Mouse (Mus musculus) B cell, adult (primary cell): Measurements from ENCODE around the gene Lrrc75a. TPM values are rescaled to one million over a fixed set of nuclear protein-coding genes. Genes with fewer than 3 reads are reported as not detected.

Source experiments
- total RNA-seq: library from RNA; stranded (reverse); gene quantifications from 4 replicates; pipeline ENCODE4 v1.2.4, GENCODE M21; 2023; ENCODE audit not compliant: inconsistent age

Lrrc75a gene
- total RNA-seq: 3.7 to 8.2 TPM (median 5.9 TPM) in 4 replicates

GRCm38 (mm10) chr11:62647661-62648590 lies at the start of gene Lrrc75a:
Lrrc75a (minus strand) TSS chr11:62648523.

DNA sequence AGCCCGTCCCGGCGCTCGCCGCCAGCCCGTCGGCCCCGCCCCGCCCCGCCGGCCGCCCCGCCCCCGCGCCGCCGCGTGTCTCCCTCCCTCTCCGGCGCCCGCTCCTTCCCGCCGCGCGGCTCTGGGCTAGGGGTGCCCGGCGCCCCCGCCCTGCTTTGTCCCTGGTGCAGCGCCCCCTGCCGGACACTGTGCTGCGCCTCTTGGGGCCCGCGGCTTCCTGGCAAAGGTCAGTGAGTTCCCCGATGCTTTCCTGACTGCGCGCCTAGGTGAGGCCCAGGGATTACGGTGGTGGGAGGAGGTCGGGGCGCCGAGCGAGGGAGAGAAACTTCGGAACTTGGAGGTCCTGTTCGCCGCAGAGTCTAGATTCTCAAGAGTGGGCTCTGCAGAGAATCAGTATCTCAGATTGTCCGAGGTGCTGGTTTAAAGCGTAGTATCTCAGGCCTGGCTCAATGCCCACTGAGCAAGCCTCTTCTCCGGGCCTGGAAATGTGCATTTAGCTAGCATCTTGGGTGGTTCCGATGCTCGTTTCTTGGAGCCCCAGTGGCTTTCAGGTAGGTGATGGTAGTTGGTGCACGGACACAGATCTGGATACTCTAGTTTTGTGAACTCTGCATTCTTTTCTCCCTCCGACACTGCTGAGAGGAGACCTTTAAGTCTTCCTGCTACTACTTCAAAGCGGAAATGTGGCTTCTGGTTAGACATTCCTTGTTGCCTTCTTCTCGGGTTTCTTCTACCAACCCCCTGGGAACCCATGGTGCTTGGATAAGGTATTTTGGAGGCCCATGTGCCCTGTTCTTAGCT lies 468 bp upstream of the Lrrc75a start, which contains the start of gene Mmgt2:
Gene Mmgt2 (plus strand): TSS at position 74 of the 801 bp plus-strand sequence.

GRCm38 (mm10) chr11:62573959-62574702 lies 74.2 kb downstream of the Lrrc75a start, which contains the start of gene Trpv2:
Trpv2 (plus strand) TSS chr11:62574486.

Other genes starting within 250 kb of the Lrrc75a start
- 6.5 to 10.3 TPM (median 7.4 TPM) in 4 replicates for gene Pigl, start 190.1 kb downstream of the Lrrc75a start, total RNA-seq
- gene Ncor1, start 190.0 kb downstream of the Lrrc75a start, total RNA-seq: 287 to 342 TPM (median 318 TPM) in 4 replicates
- gene Cenpv, start 109.3 kb downstream of the Lrrc75a start, total RNA-seq: 0.81 to 4.4 TPM (median 2.4 TPM) in 4 replicates
- 1,224 to 1,294 TPM (median 1,261 TPM) in 4 replicates for gene Ubb, start 97.4 kb downstream of the Lrrc75a start, total RNA-seq
- gene Trpv2, start 74.0 kb downstream of the Lrrc75a start, total RNA-seq: 44.5 to 51.4 TPM (median 46.3 TPM) in 4 replicates
- 21.1 to 28.3 TPM (median 27.1 TPM) in 4 replicates for gene Mmgt2, start 141 bp upstream of the Lrrc75a start, total RNA-seq
- gene Zfp287, start 83.4 kb upstream of the Lrrc75a start, total RNA-seq: 4.6 to 9.0 TPM (median 5.8 TPM) in 4 replicates
- gene Gm10428, start 104.6 kb upstream of the Lrrc75a start, total RNA-seq: not detected in 4 replicates
- 0.81 to 1.9 TPM (median 1.3 TPM) in 4 replicates for gene Zfp286, start 140.9 kb upstream of the Lrrc75a start, total RNA-seq
- gene Trim16, start 171.7 kb upstream of the Lrrc75a start, total RNA-seq: 1.1 to 2.2 TPM (median 2.0 TPM) in 4 replicates
- 6.9 to 7.6 TPM (median 7.2 TPM) in 4 replicates for gene Fbxw10, start 198.5 kb upstream of the Lrrc75a start, total RNA-seq
- gene Tvp23b, start 230.9 kb upstream of the Lrrc75a start, total RNA-seq: 13.4 to 18.5 TPM (median 14.8 TPM) in 4 replicates